Mouse (Mus musculus) ES-Bruce4 (cell line): Measurements from ENCODE around the gene Mettl17. TPM values are rescaled to one million over a fixed set of nuclear protein-coding genes. Genes with fewer than 3 reads are reported as not detected.

Experiments
- H3K27ac ChIP-seq: 2 replicates; pipeline ENCODE4 v1.5.1; 2012; ENCODE audit warnings: low read length, inconsistent platforms; ENCODE audit not compliant: insufficient read depth
- H3K27me3 ChIP-seq: 2 replicates; pipeline ENCODE4 v1.6.1; 2012; ENCODE audit warnings: mild to moderate bottlenecking, low read length, inconsistent platforms; ENCODE audit not compliant: control insufficient read depth, poor library complexity, insufficient read depth, severe bottlenecking
- H3K36me3 ChIP-seq: 2 replicates; pipeline ENCODE4 v1.6.1; 2012; ENCODE audit warnings: inconsistent platforms, mild to moderate bottlenecking, low read length, moderate library complexity; ENCODE audit not compliant: control insufficient read depth, poor library complexity, insufficient read depth, severe bottlenecking
- H3K4me1 ChIP-seq: one replicate; pipeline ENCODE4 v1.8.1; 2011; ENCODE audit warnings: low read length; ENCODE audit not compliant: control insufficient read depth, insufficient read depth
- H3K4me3 ChIP-seq: 2 replicates; pipeline ENCODE4 v1.5.1; 2011; ENCODE audit warnings: low read depth, mild to moderate bottlenecking, low read length
- H3K9ac ChIP-seq: 2 replicates; pipeline ENCODE4 v1.6.1; 2012; ENCODE audit warnings: low read depth, mild to moderate bottlenecking, inconsistent platforms; ENCODE audit not compliant: poor library complexity, severe bottlenecking
- H3K9me3 ChIP-seq: replicated peaks from 2 replicates; pipeline ENCODE4 v1.6.1; 2012; ENCODE audit warnings: mild to moderate bottlenecking, low read length, inconsistent platforms; ENCODE audit not compliant: control insufficient read depth, poor library complexity, insufficient read depth, severe bottlenecking
- CTCF ChIP-seq: IDR thresholded peaks from one replicate; pipeline ENCODE4 v1.8.1; 2011; ENCODE audit warnings: low read depth, low read length
- EP300 ChIP-seq: IDR thresholded peaks from 2 replicates; pipeline ENCODE4 v1.6.1; 2011; ENCODE audit warnings: low read depth, low read length; ENCODE audit not compliant: insufficient read depth
- POLR2A ChIP-seq: IDR thresholded peaks from one replicate; pipeline ENCODE4 v1.8.1; 2011; ENCODE audit warnings: low read length; ENCODE audit not compliant: insufficient read depth
- polyA plus RNA-seq: library from polyadenylated mRNA; stranded (reverse); fragments of >200 nt; gene quantifications from 2 replicates; pipeline ENCODE4 v1.2.4, GENCODE M21; 2011; ENCODE audit warnings: low read depth; ENCODE audit not compliant: missing spikeins, insufficient read depth, insufficient read length

Mettl17 gene
- polyA plus RNA-seq, 1 experiment = 19.2 TPM

GRCm38 (mm10) chr14:51903782-51904181 lies 19.1 kb downstream of the Mettl17 start:
- Histone ChIP-seq H3K9ac (no peak overlapping the region), H3K36me3 (no peaks in the 10 kb centered on the region), H3K27me3 (no peaks in the 10 kb centered on the region), H3K27ac (no peak overlapping the region), H3K4me3 (no peak overlapping the region), H3K9me3 (no peaks in the 10 kb centered on the region), H3K4me1 (no peaks in the 10 kb centered on the region)
- TF ChIP-seq CTCF = no peak
- TF ChIP-seq EP300 = 0 out of 2 replicates have a peak, but pooled peaks have one; percentile 20

GRCm38 (mm10) chr14:51904706-51905105 lies 20.1 kb downstream of the Mettl17 start:
- Histone ChIP-seq H3K9me3 (no peaks in the 10 kb centered on the region), H3K4me1 (no peaks in the 10 kb centered on the region), H3K27ac (no peak overlapping the region), H3K36me3 (no peaks in the 10 kb centered on the region), H3K4me3 (no peak overlapping the region), H3K27me3 (no peaks in the 10 kb centered on the region), H3K9ac (no peak overlapping the region)
- TF ChIP-seq CTCF = no peak
- no peak for TF ChIP-seq EP300
- TF ChIP-seq POLR2A = no peak

- H3K9ac ChIP-seq = no peak overlapping the region
- TF ChIP-seq EP300 = no peak
- TF ChIP-seq POLR2A = no peak
- no peak for TF ChIP-seq CTCF
- no peak overlapping the region for H3K4me3 ChIP-seq
- no peaks in the 10 kb centered on the region for H3K9me3 ChIP-seq
- H3K4me1 ChIP-seq = no peaks in the 10 kb centered on the region
- no peaks in the 10 kb centered on the region for H3K36me3 ChIP-seq
- H3K27ac ChIP-seq = no peak overlapping the region
- no peaks in the 10 kb centered on the region for H3K27me3 ChIP-seq
Measured at GRCm38 (mm10) chr14:51906102-51906501, 21.5 kb downstream of the Mettl17 start.

GRCm38 (mm10) chr14:51911301-51911700 lies 26.7 kb downstream of the Mettl17 start:
- peaks cover 3% of the 10 kb centered on the region for H3K4me1 ChIP-seq
- no peak overlapping the region for H3K4me3 ChIP-seq

GRCm38 (mm10) chr14:51912391-51913061 lies 27.9 kb downstream of the Mettl17 start:
- Histone ChIP-seq H3K9me3 (no peaks in the 10 kb centered on the region), H3K9ac (peak overlapping the region; percentile 48), H3K36me3 (no peaks in the 10 kb centered on the region), H3K27me3 (no peaks in the 10 kb centered on the region), H3K4me3 (peak overlapping the region; percentile 59), H3K27ac (no peak overlapping the region), H3K4me1 (peaks cover 3% of the 10 kb centered on the region)
- no peak for TF ChIP-seq POLR2A
- no peak for TF ChIP-seq EP300
- no peak for TF ChIP-seq CTCF

More at GRCm38 (mm10) chr14:51911301-51911700, 26.7 kb downstream of the Mettl17 start:
- Histone ChIP-seq H3K27ac (no peak overlapping the region), H3K9me3 (no peaks in the 10 kb centered on the region), H3K27me3 (no peaks in the 10 kb centered on the region), H3K36me3 (no peaks in the 10 kb centered on the region), H3K9ac (no peak overlapping the region)
- TF ChIP-seq CTCF (no peak), EP300 (no peak), POLR2A (no peak)

GRCm38 (mm10) chr14:51913062-51913959 lies 28.7 kb downstream of the Mettl17 start:
- H3K36me3 ChIP-seq = no peaks in the 10 kb centered on the region
- no peak for TF ChIP-seq POLR2A
- TF ChIP-seq EP300 = peak; percentile 40; the same call in 1 of the 2 replicates
- no peak for TF ChIP-seq CTCF
- H3K9me3 ChIP-seq = no peaks in the 10 kb centered on the region
- H3K27ac ChIP-seq = no peak overlapping the region
- peak overlapping the region; percentile 59 for H3K4me3 ChIP-seq
- peaks cover 3% of the 10 kb centered on the region for H3K4me1 ChIP-seq
- H3K9ac ChIP-seq = peak overlapping the region; percentile 48
- H3K27me3 ChIP-seq = no peaks in the 10 kb centered on the region
